Mouse (Mus musculus) embryonic fibroblast, embryonic 13.5 days (primary cell): Measurements from ENCODE around the gene Casz1. TPM values are rescaled to one million over a fixed set of nuclear protein-coding genes. Genes with fewer than 3 reads are reported as not detected.

ENCODE experiments used
- H3K27ac ChIP-seq: 2 replicates; pipeline ENCODE4 v1.5.1; 2012; ENCODE audit warnings: low read length, control low read depth, inconsistent platforms; ENCODE audit not compliant: insufficient read depth
- H3K4me1 ChIP-seq: 2 replicates; pipeline ENCODE4 v1.6.1; 2011; ENCODE audit warnings: low read length; ENCODE audit not compliant: control insufficient read depth, insufficient read depth
- H3K4me3 ChIP-seq: 2 replicates; pipeline ENCODE4 v1.5.1; 2011; ENCODE audit warnings: mild to moderate bottlenecking, control low read depth, low read length; ENCODE audit not compliant: insufficient read depth
- CTCF ChIP-seq: IDR thresholded peaks from 2 replicates; pipeline ENCODE4 v1.5.1; 2011; ENCODE audit warnings: mild to moderate bottlenecking, control low read depth, low read length, moderate library complexity, borderline replicate concordance; ENCODE audit not compliant: insufficient read depth
- POLR2A ChIP-seq: IDR thresholded peaks from 2 replicates; pipeline ENCODE4 v1.6.1; 2011; ENCODE audit warnings: low read depth, mild to moderate bottlenecking, control low read depth, low read length, moderate library complexity
- polyA plus RNA-seq: library from polyadenylated mRNA; stranded (reverse); fragments of >200 nt; gene quantifications from 2 replicates; pipeline ENCODE4 v1.2.4, GENCODE M21; 2011; ENCODE audit warnings: low read depth; ENCODE audit not compliant: missing spikeins, insufficient read length

The Casz1 gene
- polyA plus RNA-seq, 1 experiment = not detected

DNA sequence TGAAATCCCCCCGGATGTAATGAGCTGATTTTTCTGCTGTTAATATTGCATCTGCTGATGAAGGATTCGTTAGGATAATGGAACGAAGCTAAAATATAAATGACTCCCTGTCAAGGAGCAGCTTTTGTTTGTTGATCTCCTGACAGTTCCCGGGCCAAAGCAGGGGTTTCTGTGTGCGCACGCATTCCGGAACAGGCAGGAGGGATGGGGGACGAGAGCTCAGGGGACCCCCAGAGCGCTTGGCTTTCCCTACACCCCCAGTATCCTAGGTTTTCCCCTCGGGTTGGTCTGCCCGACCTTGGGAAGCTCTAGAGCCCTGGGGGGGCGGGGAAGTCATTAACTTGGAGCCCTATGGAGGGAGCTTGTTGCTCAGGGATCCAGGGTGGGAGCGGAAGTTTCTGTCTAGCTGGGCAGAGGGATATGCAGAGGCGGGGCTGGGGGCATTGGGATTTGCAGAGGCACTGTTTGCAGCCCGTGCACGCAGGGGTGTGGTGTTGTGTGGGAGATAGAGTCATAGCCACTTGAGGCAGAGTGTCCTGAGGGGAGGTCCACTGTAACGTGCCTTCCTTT, 78.2 kb downstream of the Casz1 start:
- Histone ChIP-seq H3K4me3 (no peak overlapping the region), H3K27ac (no peak overlapping the region), H3K4me1 (no peaks in the 10 kb centered on the region)
- TF ChIP-seq CTCF (no peak), POLR2A (no peak)

DNA sequence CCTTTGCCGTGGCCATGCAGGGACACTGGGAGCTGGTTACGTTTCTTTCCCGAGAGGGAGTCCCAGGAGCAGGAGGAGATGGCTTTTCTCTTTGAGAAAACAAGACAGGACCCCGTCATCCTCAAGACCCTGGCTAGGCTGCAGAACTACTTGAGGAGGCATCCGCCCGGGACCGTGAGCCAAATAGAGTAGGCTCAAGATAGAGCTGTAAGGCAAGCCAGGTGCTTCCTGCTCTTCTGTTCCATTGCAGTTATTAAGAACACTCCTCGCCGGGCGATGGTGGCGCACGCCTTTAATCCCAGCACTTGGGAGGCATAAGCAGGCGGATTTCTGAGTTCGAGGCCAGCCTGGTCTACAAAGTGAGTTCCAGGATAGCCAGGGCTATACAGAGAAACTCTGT, 80.4 kb downstream of the Casz1 start:
- no peak overlapping the region for H3K4me3 ChIP-seq
- no peaks in the 10 kb centered on the region for H3K4me1 ChIP-seq

DNA sequence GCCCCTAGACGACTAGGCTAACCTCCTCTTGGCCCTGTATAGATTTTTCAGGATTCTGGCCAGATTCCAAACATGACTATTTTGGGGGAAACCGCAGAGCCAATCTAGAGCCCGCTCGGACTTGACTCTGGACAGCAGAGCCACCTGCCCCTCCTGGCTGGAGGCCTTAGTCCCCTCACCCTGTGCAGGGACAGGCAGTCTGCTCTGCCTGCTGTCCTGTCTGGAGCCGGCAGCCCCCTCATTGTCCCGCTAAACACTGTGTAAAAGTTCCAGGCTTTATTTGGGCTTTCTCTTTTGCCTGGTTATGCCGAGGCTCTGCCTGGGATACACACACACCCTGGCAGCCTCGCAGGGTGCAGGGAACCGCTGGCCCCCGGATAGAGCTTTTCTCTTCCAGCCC, 81.2 kb downstream of the Casz1 start:
- Histone ChIP-seq H3K4me1 (no peaks in the 10 kb centered on the region), H3K4me3 (no peak overlapping the region), H3K27ac (no peak overlapping the region)
- TF ChIP-seq CTCF = no peak
- TF ChIP-seq POLR2A = no peak

More for the DNA sequence above, 80.4 kb downstream of the Casz1 start:
- no peak for TF ChIP-seq CTCF
- no peak for TF ChIP-seq POLR2A
- H3K27ac ChIP-seq = no peak overlapping the region

DNA sequence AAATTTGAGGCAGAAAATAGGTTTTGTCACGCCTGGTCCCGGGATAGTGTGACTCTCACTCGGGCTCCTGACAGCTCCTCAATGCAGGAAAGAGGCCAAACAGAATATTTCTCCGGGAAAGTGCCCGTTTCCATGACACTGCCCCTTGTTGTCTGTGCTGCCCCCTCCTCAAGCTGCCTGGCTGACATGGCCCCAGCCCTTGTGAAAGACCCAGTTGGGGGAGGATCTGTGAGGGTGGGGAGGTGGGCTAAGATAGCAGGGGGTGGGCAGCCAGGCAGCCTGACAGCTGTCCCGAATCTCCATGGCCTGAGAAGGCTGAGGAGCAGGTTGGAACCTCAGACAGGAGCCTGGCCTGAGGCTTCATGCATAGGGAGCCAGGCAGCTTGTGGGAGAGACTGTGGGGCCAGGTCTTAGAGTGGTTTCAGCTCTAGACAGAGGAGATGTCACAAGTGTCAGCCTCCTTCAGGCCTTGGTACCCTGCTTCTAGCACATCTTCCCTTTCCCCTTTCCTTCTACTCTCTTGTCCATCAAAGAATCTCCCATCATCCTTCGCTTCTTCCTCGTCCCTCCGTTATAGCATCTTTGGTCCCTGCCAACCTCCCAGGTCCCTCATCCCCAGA, 81.8 kb downstream of the Casz1 start:
- no peaks in the 10 kb centered on the region for H3K4me1 ChIP-seq
- no peak for TF ChIP-seq POLR2A
- no peak for TF ChIP-seq CTCF

DNA sequence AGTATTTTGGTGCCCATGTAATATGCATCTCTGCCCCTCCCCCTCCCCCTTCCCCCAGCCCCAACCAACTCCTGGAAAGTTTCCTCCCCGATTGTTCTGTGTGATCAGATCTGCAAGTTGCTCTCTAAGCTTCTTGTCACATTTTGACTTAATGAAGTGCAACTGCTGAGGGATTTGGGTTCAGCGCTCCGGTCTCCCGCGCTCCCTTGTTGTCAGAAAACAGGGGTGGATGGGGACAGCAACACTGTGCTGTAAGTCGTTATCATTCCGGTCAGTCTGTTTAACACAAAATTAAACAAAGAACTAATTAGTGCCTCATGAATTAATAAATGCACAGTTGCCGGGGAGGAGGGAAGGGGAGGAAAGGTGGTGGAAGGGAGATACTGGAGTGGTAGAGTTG, 84.0 kb downstream of the Casz1 start:
- TF ChIP-seq POLR2A (no peak), CTCF (no peak)
- Histone ChIP-seq H3K4me1 (no peaks in the 10 kb centered on the region), H3K27ac (no peak overlapping the region), H3K4me3 (no peak overlapping the region)

More for the DNA sequence above, 81.8 kb downstream of the Casz1 start:
- no peak overlapping the region for H3K4me3 ChIP-seq
- H3K27ac ChIP-seq = no peak overlapping the region

DNA sequence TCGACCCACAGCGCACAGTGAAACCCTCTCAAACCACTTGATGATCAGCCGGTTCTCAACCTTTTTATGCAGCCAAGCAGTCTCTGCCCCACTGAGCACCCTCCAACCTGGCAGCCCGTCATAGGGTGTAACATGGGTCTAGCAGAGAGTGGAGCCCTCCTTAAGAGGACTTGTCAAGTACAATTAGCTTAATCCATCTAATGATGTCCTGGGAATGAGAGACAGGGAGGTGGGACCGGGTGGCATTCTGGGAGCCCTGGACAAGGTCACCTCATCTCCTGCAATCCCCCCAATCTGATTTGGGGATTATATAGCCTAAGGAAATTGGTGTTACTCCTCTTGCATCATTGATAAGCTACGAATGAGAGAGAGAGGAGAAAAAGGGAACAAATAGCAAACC, 84.8 kb downstream of the Casz1 start:
- TF ChIP-seq POLR2A = no peak
- no peak for TF ChIP-seq CTCF
- no peaks in the 10 kb centered on the region for H3K4me1 ChIP-seq
- H3K4me3 ChIP-seq = no peak overlapping the region
- no peak overlapping the region for H3K27ac ChIP-seq

DNA sequence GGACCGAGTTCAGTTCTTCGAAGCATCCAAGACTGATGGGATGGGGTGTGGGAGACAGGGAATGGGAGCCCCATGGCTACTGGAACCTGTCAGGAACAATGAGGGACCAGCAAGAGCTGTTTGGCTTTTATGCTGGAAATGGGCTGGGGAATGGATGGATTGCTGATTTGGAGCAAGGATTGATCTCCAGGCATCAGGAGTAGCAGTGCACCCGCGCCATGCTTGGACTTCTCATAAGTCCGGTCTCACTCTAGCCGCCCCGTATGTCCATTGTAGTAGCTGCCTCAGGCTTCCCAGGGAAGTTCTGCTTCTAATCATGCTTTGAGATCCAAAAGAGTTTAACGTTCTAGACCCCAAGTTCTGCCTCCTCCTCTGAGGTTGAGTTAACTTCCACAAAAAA, 86.2 kb downstream of the Casz1 start:
- Histone ChIP-seq H3K4me1 (no peaks in the 10 kb centered on the region), H3K27ac (no peak overlapping the region), H3K4me3 (no peak overlapping the region)
- no peak for TF ChIP-seq POLR2A
- no peak for TF ChIP-seq CTCF

DNA sequence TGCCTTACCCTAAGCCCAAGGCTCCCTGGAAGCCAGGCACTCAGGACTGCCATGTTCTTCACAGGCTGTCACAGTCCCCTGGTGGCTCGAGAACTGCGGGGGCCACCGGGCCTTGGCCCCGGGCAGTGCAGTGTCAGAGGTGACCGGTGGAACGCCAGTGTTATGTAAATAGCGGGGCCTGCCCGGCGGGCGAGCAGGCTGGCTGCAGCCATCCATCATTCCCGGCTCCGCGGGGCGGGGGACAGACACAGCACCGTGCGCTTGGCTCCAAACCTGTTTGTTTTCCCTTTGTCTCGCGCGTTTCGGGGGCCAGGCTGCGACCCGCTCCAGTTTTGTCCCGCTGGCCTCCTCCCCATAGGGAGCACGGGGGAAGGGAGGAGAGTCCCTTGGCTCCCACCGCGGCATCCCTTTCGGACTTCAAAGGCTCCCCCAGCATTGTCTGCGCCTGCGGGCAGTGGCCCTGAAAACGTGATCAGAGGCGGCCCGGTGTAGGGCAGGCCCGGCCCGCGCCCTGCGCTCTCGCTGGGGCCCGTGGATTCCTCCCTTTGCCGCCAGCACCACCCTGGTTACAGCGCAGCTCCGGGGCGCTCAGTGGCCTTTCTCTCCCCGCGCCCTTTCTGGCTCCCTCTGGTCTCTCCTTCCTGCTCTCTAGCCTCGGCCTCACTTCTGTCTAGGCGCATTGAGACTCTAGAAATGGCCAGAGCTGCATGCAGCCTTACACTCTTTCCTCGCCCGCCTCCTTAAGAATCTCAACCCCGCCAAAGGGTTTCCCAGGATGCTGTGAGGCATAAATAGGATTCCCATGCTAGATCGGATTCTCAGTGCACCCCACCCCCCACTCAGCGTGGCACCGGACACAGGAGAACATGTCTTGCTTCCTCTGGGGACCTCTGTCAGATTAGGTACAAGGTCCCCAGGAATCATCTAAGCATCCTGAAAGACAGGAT, 86.9 kb downstream of the Casz1 start:
- no peak for TF ChIP-seq POLR2A
- no peak overlapping the region for H3K27ac ChIP-seq
- H3K4me3 ChIP-seq = no peak overlapping the region
- H3K4me1 ChIP-seq = no peaks in the 10 kb centered on the region

DNA sequence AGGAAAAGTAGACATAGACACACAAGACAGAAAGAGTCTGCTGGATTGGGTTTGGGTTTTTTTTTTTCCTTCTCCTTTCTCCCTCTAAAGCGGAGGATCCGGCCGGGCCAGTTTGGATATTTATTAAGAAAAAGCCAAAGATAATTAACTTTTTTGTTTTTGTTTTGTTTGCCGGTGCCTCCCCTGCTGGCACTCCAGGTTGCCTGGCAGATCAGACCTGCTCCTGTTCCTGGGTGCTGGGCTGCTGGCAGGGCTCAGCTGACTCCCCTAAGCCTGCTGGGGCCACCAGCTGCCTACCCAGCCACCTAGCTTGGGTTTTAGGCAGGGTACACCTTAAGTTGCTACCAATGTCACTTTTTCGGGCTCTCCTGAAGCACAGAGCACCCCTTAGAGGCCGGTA, 91.9 kb downstream of the Casz1 start:
- no peak for TF ChIP-seq POLR2A
- TF ChIP-seq CTCF = no peak
- no peak overlapping the region for H3K27ac ChIP-seq
- H3K4me1 ChIP-seq = no peaks in the 10 kb centered on the region
- no peak overlapping the region for H3K4me3 ChIP-seq

DNA sequence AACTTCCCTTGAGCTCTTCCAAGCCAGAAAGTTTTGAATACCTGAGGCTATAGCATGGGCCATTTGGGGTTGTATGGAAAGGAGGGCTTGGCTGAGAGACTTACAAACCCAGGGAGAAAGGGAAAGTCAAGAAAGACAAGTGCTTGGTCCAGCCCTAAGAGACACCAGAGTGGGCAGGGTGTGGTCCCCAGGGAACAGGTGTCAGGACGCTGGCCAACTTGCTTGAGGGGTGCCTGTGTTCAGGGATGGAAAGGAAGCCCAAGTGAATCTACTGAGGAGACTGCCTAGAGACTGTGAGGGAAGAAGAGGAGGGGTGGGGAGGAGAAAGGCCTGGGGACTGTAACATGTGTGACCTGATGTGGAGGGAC, 95.7 kb downstream of the Casz1 start:
- Histone ChIP-seq H3K4me1 (no peaks in the 10 kb centered on the region), H3K27ac (no peak overlapping the region), H3K4me3 (peak overlapping the region; percentile 55; the same call in 1 of the 2 replicates)
- TF ChIP-seq POLR2A = no peak
- TF ChIP-seq CTCF = no peak
